Mouse (Mus musculus) heart, adult 2 months (tissue): ENCODE results near the gene Bclaf3.

Source experiments
- CTCF ChIP-seq: fragments of 200-600 bp; IDR thresholded peaks from 2 replicates; pipeline ENCODE4 v1.8.1; 2022; ENCODE audit warnings: antibody characterized with exemption, mild to moderate bottlenecking, moderate library complexity
- EP300 ChIP-seq: fragments of 200-500 bp; IDR thresholded peaks from 2 replicates; pipeline ENCODE4 v1.6.1; 2011; ENCODE audit warnings: low read depth, low read length, control low read depth; ENCODE audit not compliant: insufficient read depth
- POLR2A ChIP-seq: fragments of 200-500 bp; IDR thresholded peaks from 2 replicates; pipeline ENCODE4 v1.6.1; 2011; ENCODE audit warnings: mild to moderate bottlenecking, low read depth, low read length, control low read depth; ENCODE audit not compliant: insufficient read depth

- TF ChIP-seq POLR2A: no peak
- no peak for TF ChIP-seq EP300
- TF ChIP-seq CTCF: peak; percentile 71
Observed at GRCm38 (mm10) chrX:159626208-159626906, 99.9 kb downstream of the Bclaf3 start.
